Mouse (Mus musculus) urinary bladder, adult 2 months (tissue): ENCODE measurements around the gene Sumf1. TPM values are rescaled to one million over a fixed set of nuclear protein-coding genes. Genes with fewer than 3 reads are reported as not detected.

Experiments used
- DNase-seq: peaks from one replicate; pipeline ENCODE4 v3.0.0; 2022; ENCODE audit warnings: low spot score
- polyA plus RNA-seq: library from polyadenylated mRNA; depleted of rRNA; stranded (reverse); fragments of >200 nt; gene quantifications from 2 replicates; pipeline ENCODE4 v1.2.3, GENCODE M21; 2012

Sumf1 gene
- polyA plus RNA-seq, 1 experiment: 28.7 TPM

- no peak for DNase-seq
Measured at GRCm38 (mm10) chr6:108148435-108148834, 36.9 kb downstream of the Sumf1 start.

DNA sequence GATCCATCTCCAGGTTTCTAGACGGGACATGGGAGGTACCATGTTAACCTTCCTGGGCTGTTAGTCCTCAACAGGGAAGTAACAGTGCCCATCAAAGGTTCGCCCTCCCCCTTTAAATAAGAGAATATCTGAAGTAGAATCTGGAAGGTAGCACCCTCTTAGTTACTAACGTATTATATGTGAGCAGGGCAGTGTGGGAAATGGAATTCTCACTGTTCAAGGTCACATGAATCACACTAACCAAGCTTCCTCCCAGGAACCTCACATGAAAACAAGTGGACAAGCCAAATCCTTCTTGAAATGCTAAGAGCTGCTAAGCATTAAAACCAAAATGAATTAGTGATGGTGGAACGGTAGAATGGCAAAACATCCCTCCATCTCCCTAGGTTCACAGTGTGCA lies 38.7 kb downstream of the Sumf1 start:
- no peak for DNase-seq

DNA sequence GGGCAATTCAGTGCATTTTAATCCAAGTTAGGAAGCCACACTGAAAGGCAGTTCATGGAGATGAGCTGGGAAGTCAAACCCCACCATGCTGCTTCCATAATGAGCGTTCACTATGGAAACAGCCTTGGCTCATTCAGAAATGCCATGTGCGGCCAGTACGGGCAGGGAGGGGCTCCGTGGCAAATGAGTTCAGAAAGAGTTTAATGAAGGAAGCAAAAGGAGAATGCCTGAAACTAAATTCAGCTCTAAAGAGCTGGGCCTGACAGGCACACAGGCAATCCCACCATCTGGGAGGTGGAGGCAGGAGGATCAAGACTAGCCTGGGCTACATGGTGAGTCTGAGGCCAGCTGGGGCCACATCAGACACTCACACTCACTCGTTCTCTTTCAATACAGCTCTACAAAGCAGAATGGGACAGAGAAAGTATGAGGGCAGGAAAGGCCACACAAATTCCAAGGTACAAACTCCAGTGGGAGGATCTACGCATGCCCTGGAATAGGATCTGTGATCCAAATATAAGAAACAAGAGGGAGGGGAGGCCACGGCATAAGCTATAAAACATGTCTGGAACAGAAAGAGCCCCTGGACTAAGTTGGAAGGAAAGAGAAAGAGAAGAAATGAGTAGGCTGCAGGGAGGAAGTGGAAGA lies 39.3 kb downstream of the Sumf1 start:
- no peak for DNase-seq

GRCm38 (mm10) chr6:108145241-108145640 lies 40.1 kb downstream of the Sumf1 start:
- no peak for DNase-seq

- DNase-seq: no peak
Measured at GRCm38 (mm10) chr6:108142796-108143195, 42.6 kb downstream of the Sumf1 start.

DNA sequence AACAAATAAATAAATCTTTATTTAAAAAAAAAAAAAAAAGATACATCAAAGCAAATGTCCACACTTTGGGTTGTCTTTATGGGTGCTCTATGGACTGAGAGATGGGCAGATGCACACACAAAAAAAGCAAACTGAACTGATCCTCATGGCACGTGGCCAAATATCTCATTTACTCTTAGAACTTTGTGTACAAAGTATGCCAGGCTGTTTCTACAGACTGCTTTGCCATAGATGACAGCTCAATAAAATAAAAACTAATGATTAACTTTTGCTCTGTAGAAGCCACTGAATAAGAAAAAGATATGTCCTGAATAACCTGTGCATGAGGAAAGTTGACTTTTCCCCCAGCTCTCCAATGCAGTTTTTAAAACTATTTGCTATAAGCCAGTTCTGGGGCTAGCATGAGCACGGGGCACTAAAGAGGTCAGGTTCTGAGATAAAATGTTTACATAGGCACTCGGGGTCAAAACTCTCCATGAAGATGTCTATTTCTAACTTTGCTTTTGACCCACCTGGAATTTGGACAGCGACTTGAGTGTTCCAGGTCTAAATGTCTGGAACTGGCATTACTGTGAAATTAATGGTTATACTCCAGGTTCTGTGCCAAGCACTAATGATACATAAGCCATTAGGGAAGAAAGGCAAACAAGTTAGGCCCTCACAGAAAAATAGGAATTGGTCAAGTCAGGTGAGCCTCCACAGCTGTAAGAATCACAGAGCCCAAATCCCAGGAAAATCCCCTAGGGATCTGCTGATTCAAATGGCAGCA lies 44.5 kb downstream of the Sumf1 start:
- DNase-seq: no peak

GRCm38 (mm10) chr6:108137031-108137430 lies 48.4 kb downstream of the Sumf1 start:
- DNase-seq: no peak

DNA sequence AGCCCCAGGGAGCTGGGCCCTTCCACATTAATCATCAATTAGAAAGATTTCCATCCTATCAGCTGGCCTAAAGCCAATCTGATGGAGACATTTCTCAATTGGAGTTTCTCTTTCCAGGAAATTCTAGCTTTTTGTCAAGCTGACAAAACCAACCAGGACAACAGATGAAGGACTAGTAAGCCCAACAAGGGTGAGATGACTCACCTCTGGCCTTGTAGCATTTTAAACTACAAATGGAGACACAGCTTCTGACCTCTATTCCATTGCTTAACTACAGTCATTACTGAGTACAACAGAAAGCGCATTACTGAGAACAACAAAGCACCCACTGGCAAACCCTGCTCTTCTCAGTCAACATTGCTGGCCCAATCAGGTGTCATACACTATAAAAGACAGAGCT lies 49.1 kb downstream of the Sumf1 start:
- no peak for DNase-seq

DNA sequence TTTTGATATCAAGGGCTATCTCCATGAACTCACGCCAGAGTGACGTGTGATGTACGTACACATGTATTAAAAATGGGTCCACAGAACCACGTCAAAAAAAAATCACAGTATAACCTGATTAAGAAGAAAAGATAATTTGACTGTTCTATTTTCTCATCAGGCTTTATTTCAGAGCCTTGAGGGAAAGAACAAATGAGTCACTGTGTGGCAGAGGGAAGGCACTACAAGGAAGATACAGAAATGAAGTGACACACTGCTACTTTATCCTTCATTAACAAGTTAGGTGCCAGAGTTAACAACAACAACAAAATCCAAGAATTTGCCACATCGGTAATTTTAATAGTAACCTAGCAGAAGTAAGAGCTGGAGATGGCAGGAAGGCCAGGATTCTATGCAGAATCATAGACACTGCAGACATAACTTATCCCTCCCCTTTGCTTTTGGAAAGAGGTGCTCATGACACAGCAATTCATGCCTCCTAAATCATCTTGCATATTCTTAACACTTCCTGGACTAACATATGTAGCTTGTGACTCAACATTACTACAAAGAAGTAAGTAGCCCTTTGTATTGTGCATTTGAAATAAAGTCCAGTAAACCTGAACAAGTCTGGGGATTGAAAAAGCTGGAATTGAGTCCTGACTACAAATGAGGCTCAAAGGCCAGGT lies 53.0 kb downstream of the Sumf1 start:
- no peak for DNase-seq

DNA sequence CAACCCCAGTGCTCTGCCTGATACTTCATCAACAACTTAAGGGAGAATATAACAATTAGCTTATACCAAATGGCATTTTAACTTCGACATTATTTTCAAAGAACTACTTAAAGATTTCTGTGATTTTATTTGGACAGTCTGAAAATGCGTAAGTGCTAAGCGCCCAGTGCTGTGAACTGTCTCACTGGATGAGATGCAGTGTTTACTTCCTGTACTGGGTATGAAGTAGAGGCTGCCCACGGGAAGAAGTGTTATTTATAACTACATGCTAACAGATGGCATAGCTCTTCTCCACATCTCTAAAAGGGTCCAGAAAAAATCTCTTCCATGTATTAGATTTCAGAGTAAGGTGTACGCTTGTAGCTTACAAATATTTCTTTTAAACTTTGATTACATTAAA lies 54.7 kb downstream of the Sumf1 start:
- DNase-seq: no peak

DNA sequence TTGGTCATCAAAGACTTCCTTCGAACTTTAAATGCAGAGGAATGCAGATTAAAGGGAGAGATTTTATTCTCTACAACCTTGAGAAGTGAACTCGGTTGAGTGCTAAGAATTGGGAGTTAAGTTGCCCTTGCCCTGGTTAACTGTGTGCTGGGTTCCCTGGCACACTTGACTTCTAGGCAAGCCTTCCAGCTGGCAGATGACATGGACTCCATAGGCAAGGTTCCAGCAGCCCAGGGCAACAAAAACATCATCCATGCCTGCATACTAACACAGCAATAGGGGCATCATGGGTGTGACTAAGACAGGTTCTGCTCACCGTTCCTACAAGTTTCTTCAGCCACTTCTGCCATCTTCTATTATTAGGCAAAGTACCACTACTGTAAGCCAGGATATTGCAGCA lies 58.8 kb downstream of the Sumf1 start:
- no peak for DNase-seq

DNA sequence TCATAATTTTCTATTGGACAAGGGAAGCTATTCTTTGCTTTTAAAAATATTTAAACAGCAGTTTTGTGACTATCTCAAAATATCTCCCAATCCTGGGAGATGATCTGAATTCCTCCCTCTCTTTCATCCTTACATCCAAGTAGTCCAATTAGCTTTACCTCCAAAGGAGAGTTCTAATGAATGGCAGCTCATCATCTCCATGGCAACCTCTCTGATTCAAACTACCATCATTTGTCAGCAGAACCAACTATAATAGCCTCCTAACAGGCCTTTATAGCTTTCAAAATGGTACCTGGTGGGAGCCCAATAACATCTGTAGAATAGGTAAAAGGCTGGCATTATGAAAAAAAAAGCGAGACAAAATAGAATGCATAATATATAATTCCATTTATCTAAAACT lies 59.9 kb downstream of the Sumf1 start:
- no peak for DNase-seq

- no peak for DNase-seq
Measured at GRCm38 (mm10) chr6:108117881-108118280, 67.5 kb downstream of the Sumf1 start.

DNA sequence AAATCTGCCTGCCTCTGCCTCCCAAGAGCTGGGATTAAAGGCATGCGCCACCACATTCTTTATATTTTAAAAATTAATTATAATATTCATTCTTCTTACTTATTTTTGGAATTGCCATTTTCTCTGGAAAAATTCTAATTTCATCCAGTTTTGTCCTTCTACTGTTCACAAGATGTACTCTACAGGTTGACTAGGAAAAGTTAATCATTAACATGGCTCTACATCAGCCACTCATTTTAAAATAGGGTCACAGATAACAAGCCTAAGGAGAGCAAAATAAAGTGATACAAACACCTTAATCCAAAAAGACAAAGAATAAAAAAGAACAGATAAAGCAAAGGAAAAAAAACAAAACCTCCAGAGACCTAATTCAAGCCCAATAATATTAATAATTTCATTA lies 70.4 kb downstream of the Sumf1 start:
- no peak for DNase-seq

DNA sequence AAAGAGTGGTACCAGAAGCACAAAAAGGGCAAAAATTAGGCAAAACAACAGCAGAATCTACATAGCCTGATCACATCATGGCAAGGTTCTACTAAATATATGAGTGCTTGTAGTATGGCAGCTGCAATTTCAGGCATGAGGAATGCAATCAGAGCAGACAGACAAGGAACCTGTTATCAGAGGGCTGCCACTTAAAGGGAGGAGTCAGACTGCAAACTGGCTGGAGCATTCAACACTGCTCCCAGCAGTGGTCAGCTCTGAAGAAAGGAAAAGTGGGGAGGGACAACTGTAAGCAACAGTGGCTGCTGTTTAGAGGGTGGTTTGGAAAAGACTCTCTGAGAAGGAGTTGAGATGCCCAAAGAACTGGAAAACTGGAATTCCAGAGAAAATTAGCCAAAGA lies 73.7 kb downstream of the Sumf1 start:
- DNase-seq: no peak

GRCm38 (mm10) chr6:108110336-108110735 lies 75.0 kb downstream of the Sumf1 start:
- DNase-seq: no peak

DNA sequence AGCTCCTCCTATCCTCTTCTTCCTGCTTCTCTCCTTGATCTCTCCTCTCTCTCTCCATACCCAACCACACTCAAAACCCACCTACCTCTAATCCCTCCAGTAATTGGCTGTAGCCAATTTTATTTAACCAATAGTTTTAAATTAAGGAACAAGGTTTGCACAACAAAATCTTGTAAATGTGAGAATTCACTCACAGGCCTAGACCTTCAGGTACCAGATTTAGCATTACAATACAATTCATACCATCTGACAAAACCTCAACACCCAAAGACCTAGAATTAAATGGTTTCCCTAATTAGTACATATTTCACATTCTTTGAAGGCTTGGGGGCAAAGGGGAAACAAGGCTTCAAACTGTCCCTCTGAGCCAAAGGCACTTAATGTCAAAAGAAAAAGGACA lies 78.0 kb downstream of the Sumf1 start:
- no peak for DNase-seq

GRCm38 (mm10) chr6:108101936-108102830 lies 83.2 kb downstream of the Sumf1 start:
- no peak for DNase-seq

GRCm38 (mm10) chr6:108098846-108099217 lies 86.5 kb downstream of the Sumf1 start:
- DNase-seq: no peak

DNA sequence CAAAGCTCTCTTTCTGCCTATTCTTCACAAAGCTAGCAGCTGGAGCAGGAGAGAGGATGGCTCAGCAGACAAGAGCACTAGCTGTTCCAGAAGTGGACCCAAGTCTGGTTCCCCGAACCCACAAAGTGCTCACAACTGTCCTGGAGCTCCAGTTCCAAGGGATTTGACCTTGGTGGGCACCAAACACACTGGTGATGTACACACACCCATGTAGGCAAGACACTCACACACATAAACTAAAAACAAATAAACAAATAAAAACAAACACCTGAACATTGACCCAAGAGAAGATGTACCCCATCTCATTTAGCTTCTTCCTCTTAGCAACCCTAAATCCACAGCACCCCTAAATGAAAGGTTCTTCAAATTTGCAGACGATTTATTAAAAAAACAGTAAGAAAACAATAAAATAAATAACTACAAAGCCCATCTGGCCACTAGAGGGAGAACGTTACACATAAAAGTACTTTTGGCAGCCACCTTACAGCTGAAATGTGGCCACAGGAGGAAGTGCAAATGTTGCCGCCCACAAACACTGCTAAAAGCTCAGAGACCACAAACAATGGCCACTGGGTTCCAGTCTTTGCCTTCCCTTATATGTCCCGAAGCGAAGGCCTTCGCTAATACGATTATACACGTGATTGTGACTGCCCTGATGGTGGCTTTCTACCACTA lies 87.1 kb downstream of the Sumf1 start:
- DNase-seq: no peak

- DNase-seq: no peak
Measured at GRCm38 (mm10) chr6:108095445-108095844, 89.9 kb downstream of the Sumf1 start.

- no peak for DNase-seq
Measured at GRCm38 (mm10) chr6:108093449-108093848, 91.9 kb downstream of the Sumf1 start.
